Mouse (Mus musculus) gastrocnemius, adult 18-20 months (tissue): ENCODE measurements around the gene Efr3b. TPM values are rescaled to one million over a fixed set of nuclear protein-coding genes. Genes with fewer than 3 reads are reported as not detected.

ENCODE experiments used
- DNase-seq: peaks from one replicate; pipeline ENCODE4 v3.0.0; 2021; ENCODE audit warnings: low spot score
- long read RNA-seq, 2 experiments: library from polyadenylated mRNA; stranded (forward); transcript quantifications; one replicate each; pipeline ENCODE4 v2.0.0; 2021
- total RNA-seq, 2 experiments: library from RNA; stranded (reverse); gene quantifications; 2 replicates each; pipeline ENCODE4 v1.2.3; 2021

Efr3b gene
- 1 to 10 TPM; 3.3 to 5.6 TPM for total RNA-seq
- long read RNA-seq, experiment 1, full-length matches to known transcripts, result 1 of 5 reads
- long read RNA-seq, experiment 1, partial matches to known transcripts, result 1 of 5 reads
- long read RNA-seq, experiment 1, other reads (novel, unspliced or antisense), result 3 of 5 reads
- long read RNA-seq, experiment 2, result 0 reads

GRCm38 (mm10) chr12:4038061-4039041, at the start of gene Efr3b:
TSS of gene Efr3b (minus strand) at chr12:4038915.
- peak; percentile 64 for DNase-seq

- DNase-seq, result no peak
Measured at GRCm38 (mm10) chr12:4083441-4083840, 44.7 kb upstream of the Efr3b start.

GRCm38 (mm10) chr12:4082132-4083001, 43.7 kb upstream of the Efr3b start, which contains the start of gene Dnajc27:
TSS of gene Dnajc27 (plus strand) at chr12:4082583.
- peak; percentile 97 for DNase-seq

- DNase-seq, result peak; percentile 78
Measured at GRCm38 (mm10) chr12:4080311-4080710, 41.6 kb upstream of the Efr3b start.

GRCm38 (mm10) chr12:4078069-4078468, 39.4 kb upstream of the Efr3b start:
- DNase-seq, result no peak

GRCm38 (mm10) chr12:4076383-4076782, 37.7 kb upstream of the Efr3b start:
- DNase-seq, result no peak

GRCm38 (mm10) chr12:4075407-4075806, 36.7 kb upstream of the Efr3b start:
- DNase-seq, result no peak

GRCm38 (mm10) chr12:4071671-4072070, 33.0 kb upstream of the Efr3b start:
- peak; percentile 49 for DNase-seq

GRCm38 (mm10) chr12:4068551-4068950, 29.8 kb upstream of the Efr3b start:
- no peak for DNase-seq

- no peak for DNase-seq
Measured at GRCm38 (mm10) chr12:4066681-4067459, 28.2 kb upstream of the Efr3b start.

- no peak for DNase-seq
Measured at GRCm38 (mm10) chr12:4065944-4066343, 27.2 kb upstream of the Efr3b start.

GRCm38 (mm10) chr12:4065498-4065897, 26.8 kb upstream of the Efr3b start:
- DNase-seq, result no peak

- DNase-seq, result no peak
Measured at GRCm38 (mm10) chr12:4059683-4060082, 21.0 kb upstream of the Efr3b start.

- DNase-seq, result peak; percentile 76
Measured at GRCm38 (mm10) chr12:4058321-4058720, 19.6 kb upstream of the Efr3b start.

GRCm38 (mm10) chr12:4054845-4055244, 16.1 kb upstream of the Efr3b start:
- no peak for DNase-seq

- DNase-seq, result no peak
Measured at GRCm38 (mm10) chr12:4053643-4054042, 14.9 kb upstream of the Efr3b start.

- DNase-seq, result no peak
Measured at GRCm38 (mm10) chr12:4050861-4051425, 12.2 kb upstream of the Efr3b start.

- no peak for DNase-seq
Measured at GRCm38 (mm10) chr12:4048031-4048430, 9.3 kb upstream of the Efr3b start.

- DNase-seq, result no peak
Measured at GRCm38 (mm10) chr12:4045992-4046391, 7.3 kb upstream of the Efr3b start.

- DNase-seq, result peak; percentile 61
Measured at GRCm38 (mm10) chr12:4042411-4042810, 3.7 kb upstream of the Efr3b start.
